Mouse (Mus musculus) heart, adult 9 months (tissue): ENCODE results near the gene Olfr1145.

Source experiments
- DNase-seq, 2 experiments: peaks; one replicate each; pipeline ENCODE4 v3.0.0; 2022; ENCODE audit warnings: low spot score in 2 of 2

Gene Olfr1145

DNA sequence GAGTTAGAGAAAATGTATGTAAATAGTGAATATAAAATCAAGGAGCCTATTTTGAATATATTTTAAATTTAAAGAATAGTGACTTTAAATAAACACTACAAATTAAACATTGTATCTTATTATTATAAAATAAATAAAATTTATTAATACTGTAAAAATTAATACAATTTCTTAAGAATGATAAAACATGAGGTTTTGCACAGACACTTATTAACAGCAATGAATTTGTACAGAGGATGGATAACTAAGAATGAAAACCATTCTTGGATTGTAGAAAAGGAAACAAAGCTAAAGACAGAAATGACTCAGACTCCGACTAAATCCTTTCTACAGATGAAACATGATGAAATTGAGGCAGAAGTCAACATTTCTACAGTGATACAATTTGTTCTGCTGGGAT lies at the start of gene Olfr1145:
Gene Olfr1145, plus strand, starts transcription at position 301 of the 400 bp plus-strand sequence.
- DNase-seq = no peak

DNA sequence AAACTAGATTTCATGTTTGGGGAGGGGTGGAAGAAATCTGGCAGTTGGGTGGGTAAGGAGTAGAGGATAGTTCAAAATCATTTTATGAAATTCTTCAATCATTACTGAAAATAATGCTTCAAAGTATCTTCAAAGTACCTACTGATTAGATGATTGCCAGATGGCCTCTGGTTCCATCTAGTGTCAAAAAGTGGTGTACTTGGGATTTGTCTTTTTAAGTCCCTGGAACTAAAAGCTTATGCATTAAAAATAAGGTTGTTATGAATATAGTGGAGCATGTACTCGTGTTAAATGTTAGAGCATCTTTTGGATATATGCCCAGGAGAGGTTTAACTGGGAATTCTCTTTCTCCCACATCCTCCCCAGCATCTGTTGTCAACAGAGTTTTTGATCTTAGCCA lies 33.5 kb upstream of the Olfr1145 start:
- no peak for DNase-seq

DNA sequence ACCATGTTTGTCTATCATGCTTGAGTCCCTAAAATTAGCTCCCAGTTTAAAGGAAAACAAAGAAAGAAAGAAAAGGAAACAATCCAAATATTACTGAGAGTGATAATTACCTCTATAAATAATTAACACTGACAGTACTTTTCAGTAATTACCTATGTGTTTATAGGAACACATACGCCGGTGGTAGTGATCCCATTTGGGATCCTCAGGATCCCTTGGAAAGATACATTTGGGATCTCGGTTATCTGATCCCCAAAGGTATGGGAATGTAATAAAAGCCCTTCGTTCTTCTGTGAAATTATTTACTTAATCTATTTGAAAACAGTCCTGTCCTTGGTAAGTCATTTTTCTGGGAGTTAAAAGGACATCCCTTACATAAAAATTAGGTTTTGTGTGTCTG lies 30.4 kb upstream of the Olfr1145 start, which contains the start of gene Olfr152:
Gene Olfr152, plus strand, starts transcription at position 301 of the 400 bp plus-strand sequence.
- DNase-seq = no peak

DNA sequence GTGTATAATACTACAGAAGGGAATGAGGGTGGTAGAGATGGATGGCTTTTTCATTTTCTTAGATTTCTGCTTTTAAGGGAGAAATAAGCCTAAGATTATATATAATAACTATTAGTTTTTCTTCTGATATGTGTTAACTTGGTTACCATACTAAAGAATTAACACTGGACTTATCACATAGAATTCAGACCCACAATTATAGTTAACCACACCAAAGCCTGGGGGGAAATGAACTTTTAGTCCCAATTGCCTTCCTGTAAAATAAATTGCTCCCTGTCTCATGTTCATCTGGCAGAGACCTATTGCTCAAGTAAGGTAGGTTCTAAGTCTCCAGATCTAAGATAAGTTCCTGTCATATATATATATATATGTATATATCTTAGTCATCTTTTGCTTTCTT lies 9.3 kb upstream of the Olfr1145 start, which contains the start of gene Olfr1143:
Gene Olfr1143, plus strand, starts transcription at position 301 of the 400 bp plus-strand sequence.
- no peak for DNase-seq

DNA sequence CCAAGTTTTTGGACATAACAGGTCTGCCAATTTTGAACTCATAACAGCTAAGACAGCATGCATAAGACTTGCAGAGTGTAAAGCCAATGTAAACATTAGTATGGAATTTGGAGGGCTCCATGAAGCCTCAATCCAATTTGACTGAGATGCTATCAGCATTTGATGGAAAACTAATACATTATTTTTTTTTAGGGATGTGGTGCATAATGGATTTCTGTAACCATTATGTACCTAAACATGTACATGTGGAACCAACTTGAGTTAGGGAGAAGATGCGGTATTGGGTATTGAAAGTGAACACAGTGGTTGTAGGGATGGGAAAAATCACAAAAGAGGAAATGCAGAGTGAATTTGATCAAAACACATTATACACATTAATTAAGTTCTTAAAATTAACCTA lies 20.6 kb downstream of the Olfr1145 start, which contains the start of gene Olfr1148:
Gene Olfr1148, plus strand, starts transcription at position 301 of the 400 bp plus-strand sequence.
- no peak for DNase-seq

DNA sequence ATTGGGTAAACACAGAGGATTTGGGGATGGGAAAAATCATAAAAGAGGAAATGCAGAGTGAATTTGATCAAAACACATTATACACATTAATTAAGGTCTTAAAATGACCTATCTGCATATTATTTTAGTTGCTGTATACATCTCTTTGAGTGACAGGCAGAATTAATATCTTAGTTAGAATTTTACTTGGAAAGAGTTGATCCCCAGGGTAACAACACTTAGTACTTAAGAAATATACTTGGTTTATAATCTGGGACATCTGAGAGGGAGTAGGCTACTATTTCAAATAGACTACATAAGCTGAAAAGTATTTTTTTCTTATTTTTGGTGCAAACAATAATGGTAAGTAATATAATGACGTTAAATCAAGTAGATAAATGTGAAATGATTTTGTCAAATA lies 34.1 kb downstream of the Olfr1145 start, which contains the start of gene Olfr1150-ps1:
Gene Olfr1150-ps1, plus strand, starts transcription at position 301 of the 400 bp plus-strand sequence.
- DNase-seq = no peak

DNA sequence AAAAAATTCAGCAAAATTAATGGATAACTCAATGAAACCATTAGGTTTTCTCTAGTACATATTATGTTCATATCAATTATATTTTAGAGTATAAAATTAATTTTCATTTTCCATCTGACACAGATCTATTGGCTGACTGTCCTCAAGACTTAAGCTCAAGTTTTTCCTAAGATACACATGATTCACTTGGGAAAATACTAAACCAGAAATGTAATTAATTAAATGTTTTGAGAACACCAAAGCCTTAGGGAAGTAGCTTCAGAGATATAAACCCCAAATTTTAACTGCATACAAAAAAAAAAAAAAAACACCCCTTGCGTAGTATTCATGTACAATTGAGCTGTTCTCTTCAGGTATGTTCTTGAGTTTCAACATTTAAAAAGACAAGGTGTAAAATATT lies 45.9 kb downstream of the Olfr1145 start, which contains the start of gene Olfr1151:
Gene Olfr1151, plus strand, starts transcription at position 301 of the 400 bp plus-strand sequence.
- DNase-seq = no peak
